Mouse (Mus musculus) liver, embryonic 13.5 days (tissue): ENCODE measurements at regions not wholly inside any gene's neighbourhood (a gene's known extent, or its start where the extent isn't known, plus 50 kb on each side); places are given as distances from the start of the nearest gene placed in this dataset.

Experiments
- ATAC-seq: fragments of 200-750 bp; cut with Nextera tagmentation; 2 replicates; pipeline ENCODE4 v1.8.0; 2017; ENCODE audit warnings: low read depth, mild to moderate bottlenecking, moderate number of reproducible peaks, moderate library complexity
- DNase-seq: peaks from one replicate; pipeline ENCODE4 v3.0.0; 2022
- H3K27ac ChIP-seq: fragments of 300-500 bp; sonication (generic); 2 replicates; pipeline ENCODE4 v1.5.1; 2015; ENCODE audit warnings: moderate library complexity, mild to moderate bottlenecking, inconsistent platforms
- H3K27me3 ChIP-seq: fragments of 300-500 bp; sonication (generic); 2 replicates; pipeline ENCODE4 v1.6.1; 2015; ENCODE audit warnings: mild to moderate bottlenecking, inconsistent platforms
- H3K36me3 ChIP-seq: fragments of 300-500 bp; sonication (generic); 2 replicates; pipeline ENCODE4 v1.6.1; 2015; ENCODE audit warnings: mild to moderate bottlenecking, inconsistent platforms
- H3K4me1 ChIP-seq: fragments of 300-500 bp; sonication (generic); replicated peaks from 2 replicates; pipeline ENCODE4 v1.6.1; 2015; ENCODE audit warnings: inconsistent platforms
- H3K4me2 ChIP-seq: fragments of 300-500 bp; sonication (generic); 2 replicates; pipeline ENCODE4 v1.6.1; 2015; ENCODE audit warnings: inconsistent platforms, mild to moderate bottlenecking, moderate library complexity
- H3K4me3 ChIP-seq: fragments of 300-500 bp; sonication (generic); replicated peaks from 2 replicates; pipeline ENCODE4 v1.5.1; 2015; ENCODE audit warnings: mild to moderate bottlenecking, inconsistent platforms
- H3K9ac ChIP-seq: fragments of 300-500 bp; sonication (generic); 2 replicates; pipeline ENCODE4 v1.6.1; 2015; ENCODE audit warnings: mild to moderate bottlenecking, inconsistent platforms
- H3K9me3 ChIP-seq: fragments of 300-500 bp; sonication (generic); replicated peaks from 2 replicates; pipeline ENCODE4 v1.6.1; 2016; ENCODE audit warnings: inconsistent platforms
- WGBS: fragments of 180-500 bp; shearing (Covaris S2); methylation state at CpG from one replicate; pipeline ENCODE4 v1.1.7; 2015; ENCODE audit not compliant: insufficient replicate concordance; 5-methylcytosine and 5-hydroxymethylcytosine counted together

GRCm38 (mm10) chr3:119955745-119956615 is 171.7 kb upstream of the Ptbp2 start:
- H3K27me3 ChIP-seq = no peaks in the 10 kb centered on the region
- H3K27ac ChIP-seq = no peak overlapping the region
- WGBS = 66% methylated on average over 7 of the region's 7 CpGs
- ATAC-seq (no peak), DNase-seq (no peak)
- no peak overlapping the region for H3K9ac ChIP-seq
- H3K4me3 ChIP-seq = no peak overlapping the region
- H3K36me3 ChIP-seq = no peaks in the 10 kb centered on the region
- H3K4me1 ChIP-seq = no peaks in the 10 kb centered on the region
- H3K4me2 ChIP-seq = no peak overlapping the region
- H3K9me3 ChIP-seq = no peaks in the 10 kb centered on the region

- DNase-seq (no peak), ATAC-seq (no peak)
- Histone ChIP-seq H3K9ac (no peak overlapping the region), H3K9me3 (no peaks in the 10 kb centered on the region), H3K36me3 (no peaks in the 10 kb centered on the region), H3K4me3 (no peak overlapping the region), H3K27ac (no peak overlapping the region), H3K4me1 (no peaks in the 10 kb centered on the region), H3K4me2 (no peak overlapping the region), H3K27me3 (no peaks in the 10 kb centered on the region)
- WGBS = 50% methylated on average over 3 of the region's 3 CpGs
These were observed 166.5 kb upstream of the Ptbp2 start for GRCm38 (mm10) chr3:119950721-119951120.

DNA sequence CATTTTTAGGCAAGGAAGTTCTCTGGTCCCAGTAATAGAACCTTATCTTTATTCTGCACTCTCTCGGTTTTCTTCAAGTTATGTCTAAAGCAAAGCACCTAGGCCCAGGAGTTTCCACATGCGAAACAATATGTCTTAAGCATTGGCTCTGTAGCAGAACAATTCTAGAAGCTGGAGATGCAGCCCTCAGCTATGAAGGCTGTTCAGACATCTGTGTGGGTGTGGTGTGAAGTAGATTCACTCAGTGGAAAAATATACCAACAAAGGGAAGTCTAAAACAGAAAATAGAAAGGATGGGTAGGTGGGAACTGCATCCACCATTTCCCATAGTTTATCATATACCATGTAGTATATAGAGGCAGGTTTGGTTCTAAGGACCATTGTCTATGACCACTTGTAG is 165.8 kb upstream of the Ptbp2 start:
- no peaks in the 10 kb centered on the region for H3K4me1 ChIP-seq
- H3K36me3 ChIP-seq = no peaks in the 10 kb centered on the region
- DNase-seq (no peak), ATAC-seq (no peak)
- no peak overlapping the region for H3K4me2 ChIP-seq
- H3K4me3 ChIP-seq = no peak overlapping the region
- H3K9ac ChIP-seq = no peak overlapping the region
- H3K27me3 ChIP-seq = no peaks in the 10 kb centered on the region
- H3K27ac ChIP-seq = no peak overlapping the region
- H3K9me3 ChIP-seq = no peaks in the 10 kb centered on the region
- WGBS = 59% methylated on average over 2 of the region's 2 CpGs

DNA sequence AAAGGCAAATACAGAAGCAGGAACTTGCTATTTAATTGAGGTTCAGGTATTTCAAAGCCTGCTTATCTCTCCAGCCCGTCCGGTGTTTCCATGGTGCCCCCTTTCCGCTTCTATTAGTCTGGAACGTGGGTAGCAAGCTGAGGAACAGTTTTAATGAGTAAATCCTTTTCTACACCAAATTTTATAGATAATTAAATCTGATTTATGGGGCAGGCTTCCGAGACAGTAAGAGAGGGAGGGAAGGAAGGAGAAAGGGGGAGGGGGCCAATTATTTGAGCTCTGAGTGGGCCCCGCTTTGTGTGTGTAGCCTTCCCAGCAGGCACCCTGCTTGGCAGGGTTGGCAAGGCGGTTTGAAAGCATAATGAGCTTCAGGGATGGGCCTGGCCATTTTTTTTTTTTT is 165.4 kb upstream of the Ptbp2 start:
- Histone ChIP-seq H3K9me3 (no peaks in the 10 kb centered on the region), H3K36me3 (no peaks in the 10 kb centered on the region), H3K9ac (no peak overlapping the region), H3K4me3 (no peak overlapping the region; the same call in 1 of the 2 replicates), H3K27ac (no peak overlapping the region), H3K4me1 (no peaks in the 10 kb centered on the region), H3K4me2 (0 out of 2 replicates have a peak overlapping the region, but pooled peaks have one; percentile 10), H3K27me3 (no peaks in the 10 kb centered on the region)
- DNase-seq (no peak), ATAC-seq (no peak)
- 38% methylated on average over 7 of the region's 7 CpGs for WGBS

- 0 out of 2 replicates have a peak overlapping the region, but pooled peaks have one; percentile 14 for H3K4me2 ChIP-seq
- H3K36me3 ChIP-seq = no peaks in the 10 kb centered on the region
- H3K4me1 ChIP-seq = no peaks in the 10 kb centered on the region
- no peak overlapping the region for H3K27ac ChIP-seq
- WGBS = 53% methylated on average over 17 of the region's 17 CpGs
- H3K4me3 ChIP-seq = no peak overlapping the region
- no peaks in the 10 kb centered on the region for H3K9me3 ChIP-seq
- no peak for ATAC-seq
- DNase-seq = no peak
- no peak overlapping the region for H3K9ac ChIP-seq
- no peaks in the 10 kb centered on the region for H3K27me3 ChIP-seq
These were observed 164.8 kb upstream of the Ptbp2 start for GRCm38 (mm10) chr3:119949041-119949470.

DNA sequence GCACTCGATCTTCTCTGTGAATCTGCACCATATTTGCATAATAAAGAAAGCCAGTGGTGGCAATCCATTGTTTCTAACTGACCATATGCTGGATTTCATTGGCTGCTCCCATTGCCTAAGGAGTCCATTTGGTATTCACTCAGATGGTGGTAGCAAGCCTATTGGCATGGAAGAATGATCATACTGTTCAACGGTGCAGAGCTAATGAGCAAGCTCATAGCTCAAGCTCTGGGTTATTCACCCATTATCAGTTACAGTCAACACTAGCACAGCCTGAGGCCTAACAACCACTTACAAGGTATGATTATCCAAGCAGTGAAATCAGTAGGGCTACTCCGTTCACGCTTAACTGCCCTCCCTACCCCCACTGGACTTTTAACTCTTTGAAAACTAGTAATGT is 162.9 kb upstream of the Ptbp2 start:
- DNase-seq (no peak), ATAC-seq (no peak)
- H3K4me2 ChIP-seq = no peak overlapping the region
- no peak overlapping the region for H3K9ac ChIP-seq
- H3K27ac ChIP-seq = no peak overlapping the region
- 72% methylated on average over 4 of the region's 4 CpGs for WGBS
- H3K36me3 ChIP-seq = no peaks in the 10 kb centered on the region
- no peaks in the 10 kb centered on the region for H3K27me3 ChIP-seq
- no peaks in the 10 kb centered on the region for H3K9me3 ChIP-seq
- H3K4me1 ChIP-seq = no peaks in the 10 kb centered on the region
- H3K4me3 ChIP-seq = no peak overlapping the region

DNA sequence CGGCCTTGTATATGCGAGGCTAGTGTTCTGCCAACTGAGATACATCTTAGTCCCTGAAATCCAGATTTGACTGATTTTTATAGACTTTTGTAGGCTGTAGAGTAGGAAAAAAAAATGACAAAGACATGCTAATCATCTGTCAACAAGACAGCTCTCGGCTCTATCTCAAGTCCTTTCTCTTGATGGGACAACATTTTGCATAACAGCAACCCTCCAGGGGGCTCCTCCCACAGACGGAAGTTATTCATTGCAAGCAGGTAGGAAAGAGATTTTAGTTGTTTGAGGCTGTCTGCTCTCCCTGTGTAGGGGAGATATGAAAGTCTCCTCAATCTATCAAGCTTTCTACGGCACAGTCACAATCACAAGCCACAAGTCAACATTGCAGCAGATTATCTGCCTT is 159.8 kb upstream of the Ptbp2 start:
- 51% methylated on average over 5 of the region's 5 CpGs for WGBS
- no peak for ATAC-seq
- no peak overlapping the region for H3K9ac ChIP-seq

DNA sequence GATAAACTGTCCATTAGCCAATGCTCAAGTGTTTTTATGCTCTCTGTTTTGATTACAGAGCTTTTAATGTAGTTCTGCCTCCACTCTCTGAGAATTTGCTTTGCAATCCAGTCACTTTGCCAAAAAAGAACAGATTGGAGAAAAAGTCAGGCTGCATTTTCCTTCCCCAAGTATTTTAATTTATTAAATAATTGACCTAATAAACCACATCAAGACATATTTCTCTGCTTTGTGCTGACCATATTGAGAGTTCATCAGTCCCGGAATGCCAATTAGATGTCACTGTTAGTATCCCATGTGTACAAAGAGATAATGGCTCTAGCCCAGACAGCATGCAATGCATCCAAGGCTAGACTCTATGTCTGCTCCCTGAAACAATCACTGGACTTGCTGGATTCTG is 154.8 kb upstream of the Ptbp2 start:
- ATAC-seq (no peak), DNase-seq (no peak)
- Histone ChIP-seq H3K36me3 (no peaks in the 10 kb centered on the region), H3K9me3 (no peaks in the 10 kb centered on the region), H3K9ac (no peak overlapping the region), H3K27me3 (no peaks in the 10 kb centered on the region), H3K27ac (no peak overlapping the region), H3K4me1 (no peaks in the 10 kb centered on the region), H3K4me2 (no peak overlapping the region), H3K4me3 (no peak overlapping the region)
- 60% methylated on average over 1 of the region's 1 CpGs for whole genome bisulfite sequencing

More for the DNA sequence above, 159.8 kb upstream of the Ptbp2 start:
- Histone ChIP-seq H3K36me3 (no peaks in the 10 kb centered on the region), H3K27me3 (no peaks in the 10 kb centered on the region), H3K4me2 (no peak overlapping the region), H3K9me3 (no peaks in the 10 kb centered on the region), H3K27ac (no peak overlapping the region), H3K4me3 (no peak overlapping the region), H3K4me1 (no peaks in the 10 kb centered on the region)
- no peak for DNase-seq

DNA sequence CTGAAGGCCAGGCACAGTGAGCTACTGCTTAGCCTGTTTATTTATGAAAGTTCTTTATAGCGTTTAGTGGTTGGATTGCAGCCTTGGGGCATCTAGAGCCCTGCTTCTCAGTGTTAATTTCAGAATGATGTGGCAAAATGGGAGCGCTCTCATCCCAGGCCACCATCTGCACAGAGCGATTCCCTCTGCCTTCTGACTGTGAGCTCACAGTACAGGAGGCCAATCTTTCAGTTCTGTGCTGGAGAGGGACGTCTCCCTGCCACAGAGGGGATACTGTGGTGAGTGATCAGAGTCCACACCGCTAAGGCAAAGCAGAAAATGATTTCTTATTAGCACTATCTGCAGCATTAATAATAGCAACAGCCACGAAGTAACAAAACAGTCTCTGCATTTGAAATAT is 154.2 kb upstream of the Ptbp2 start:
- H3K4me3 ChIP-seq = no peak overlapping the region
- H3K27ac ChIP-seq = no peak overlapping the region
- H3K27me3 ChIP-seq = no peaks in the 10 kb centered on the region
- H3K9ac ChIP-seq = no peak overlapping the region
- no peaks in the 10 kb centered on the region for H3K4me1 ChIP-seq
- no peak overlapping the region for H3K4me2 ChIP-seq
- DNase-seq = no peak
- H3K36me3 ChIP-seq = no peaks in the 10 kb centered on the region
- no peak for ATAC-seq
- no peaks in the 10 kb centered on the region for H3K9me3 ChIP-seq
- WGBS = 47% methylated on average over 6 of the region's 6 CpGs

GRCm38 (mm10) chr3:119936526-119936925 is 152.3 kb upstream of the Ptbp2 start:
- Histone ChIP-seq H3K27me3 (no peaks in the 10 kb centered on the region), H3K9me3 (no peaks in the 10 kb centered on the region), H3K4me1 (no peaks in the 10 kb centered on the region), H3K9ac (no peak overlapping the region), H3K36me3 (no peaks in the 10 kb centered on the region), H3K4me3 (no peak overlapping the region), H3K27ac (no peak overlapping the region), H3K4me2 (no peak overlapping the region)
- DNase-seq = no peak
- ATAC-seq = no peak
- WGBS = 53% methylated on average over 1 of the region's 1 CpGs

DNA sequence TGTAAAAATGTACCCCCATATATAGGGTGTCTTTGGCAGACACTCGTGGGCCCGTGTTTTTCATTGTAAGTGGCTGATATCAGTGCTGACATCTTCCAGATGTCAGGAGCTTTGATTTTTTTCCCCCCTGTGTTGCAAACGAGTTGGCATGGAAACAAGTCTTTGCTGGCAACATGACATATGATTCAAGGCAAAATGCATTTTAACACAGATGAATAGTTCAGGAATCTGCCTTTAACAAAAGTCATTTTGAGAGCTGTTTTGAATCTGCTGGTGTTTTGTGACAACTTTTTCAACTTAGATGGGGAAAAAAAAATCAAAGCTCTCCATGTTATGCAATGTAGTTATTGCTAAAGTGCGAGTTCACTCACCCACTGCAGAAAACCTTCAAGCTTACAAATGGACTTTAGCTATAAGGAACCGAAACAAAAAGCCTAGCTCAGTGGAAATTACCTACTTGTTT is 148.8 kb upstream of the Ptbp2 start:
- ATAC-seq = no peak
- Histone ChIP-seq H3K27me3 (no peaks in the 10 kb centered on the region), H3K4me3 (no peak overlapping the region), H3K27ac (no peak overlapping the region), H3K36me3 (no peaks in the 10 kb centered on the region), H3K9me3 (no peaks in the 10 kb centered on the region), H3K9ac (no peak overlapping the region), H3K4me1 (no peaks in the 10 kb centered on the region), H3K4me2 (no peak overlapping the region)
- 49% methylated on average over 5 of the region's 5 CpGs for WGBS
- DNase-seq = no peak

DNA sequence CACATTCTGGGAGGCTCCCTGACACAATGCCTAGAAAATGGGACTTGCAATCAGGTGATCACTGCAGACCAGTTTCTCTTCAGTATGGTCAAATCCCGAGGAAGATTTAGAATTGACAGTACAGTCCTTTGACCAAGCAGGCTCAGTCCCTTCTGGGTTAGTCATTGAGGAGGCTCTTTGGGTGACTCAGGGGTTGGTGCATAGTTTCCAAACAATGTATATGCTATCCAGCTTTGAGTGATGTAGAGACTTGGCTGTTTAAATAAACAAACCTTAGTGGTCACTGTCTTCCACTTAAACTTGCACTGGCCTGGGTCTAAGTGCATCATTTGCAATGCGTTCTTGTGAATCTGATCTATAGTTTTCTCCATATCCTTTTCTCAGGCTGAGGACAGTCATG is 144.0 kb upstream of the Ptbp2 start:
- Histone ChIP-seq H3K9me3 (no peaks in the 10 kb centered on the region), H3K9ac (no peak overlapping the region), H3K36me3 (no peaks in the 10 kb centered on the region), H3K27me3 (no peaks in the 10 kb centered on the region), H3K4me2 (no peak overlapping the region), H3K4me3 (no peak overlapping the region), H3K4me1 (no peaks in the 10 kb centered on the region), H3K27ac (no peak overlapping the region)
- WGBS = 58% methylated on average over 2 of the region's 2 CpGs
- DNase-seq (no peak), ATAC-seq (no peak)
